Comparison of ENCODE assay signal across 8 mouse cellular contexts in the genomic region with DNA sequence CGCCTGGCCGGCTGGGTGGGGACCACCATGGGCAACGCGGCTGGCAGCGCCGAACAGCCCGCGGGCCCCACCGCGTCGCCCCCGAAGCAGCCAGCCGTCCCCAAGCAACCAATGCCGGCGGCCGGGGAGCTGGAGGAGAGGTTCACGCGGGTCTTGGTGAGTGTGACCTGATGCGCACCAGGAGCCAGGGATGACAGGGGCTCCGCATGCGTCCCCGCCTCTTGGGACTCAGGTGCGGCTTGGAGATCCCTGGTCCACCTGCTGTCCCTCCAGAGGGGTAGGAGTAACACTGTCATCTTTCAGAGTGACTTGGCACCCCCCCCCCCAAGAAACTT. TPM values are rescaled to one million over a fixed set of nuclear protein-coding genes. Genes with fewer than 3 reads are reported as not detected.
A peak's percentile ranks its signal among the peaks of the same experiment; 100 is the strongest.
DNase-seq lines count a peak whose midpoint lies in the region; ATAC-seq and TF ChIP-seq lines count a peak whose summit lies in the region.

No protein-coding gene starts in this region.

- H3K27ac ChIP-seq in heart, embryonic 14.5 days (replicated peaks in 1 of 2; ENCODE audit: control insufficient read depth in 1 of 2, insufficient read depth in 1 of 2, low read depth in 2 of 2, low read length in 2 of 2) = no peak overlapping the region
- peak overlapping the region; percentile 59 for H3K27ac ChIP-seq in liver, postnatal 0 days (ENCODE audit: low read depth)

- H3K36me3 ChIP-seq in E14TG2a.4 (ENCODE audit: insufficient read depth, low read length) = no peaks in the 10 kb centered on the region
- H3K36me3 ChIP-seq in heart, embryonic 14.5 days (ENCODE audit: control insufficient read depth, insufficient read depth, low read length) = no peaks in the 10 kb centered on the region
- H3K36me3 ChIP-seq in liver, postnatal 0 days (replicated peaks; ENCODE audit: insufficient read depth, low read length) = no peaks in the 10 kb centered on the region

- H3K4me2 ChIP-seq in heart, embryonic 14.5 days (ENCODE audit: low read length) = peak overlapping the region; percentile 73
- H3K4me2 ChIP-seq in liver, postnatal 0 days (ENCODE audit: low read depth, low read length) = peak overlapping the region; percentile 74

- peaks cover 55% of the 10 kb centered on the region for H3K4me1 ChIP-seq in E14TG2a.4 (replicated peaks; ENCODE audit: low read depth, low read length)
- H3K4me1 ChIP-seq in heart, embryonic 14.5 days (ENCODE audit: control insufficient read depth in 2 of 2, insufficient read depth in 2 of 2, low read length in 2 of 2) = peaks cover 13 to 30% of the 10 kb centered on the region in 2 experiments
- peaks cover 21% of the 10 kb centered on the region for H3K4me1 ChIP-seq in liver, postnatal 0 days (ENCODE audit: insufficient read depth)

- peaks cover 54% of the 10 kb centered on the region for H3K27me3 ChIP-seq in E14TG2a.4 (ENCODE audit: insufficient read depth, low read length)
- H3K27me3 ChIP-seq in heart, embryonic 14.5 days (ENCODE audit: control insufficient read depth, insufficient read depth, low read length) = peaks cover 22% of the 10 kb centered on the region
- peaks cover 28% of the 10 kb centered on the region for H3K27me3 ChIP-seq in liver, postnatal 0 days (ENCODE audit: insufficient read depth, low read length)

- no peaks in the 10 kb centered on the region for H3K9me3 ChIP-seq in E14TG2a.4 (ENCODE audit: low read length)
- no peaks in the 10 kb centered on the region for H3K9me3 ChIP-seq in heart, embryonic 14.5 days (ENCODE audit: control insufficient read depth, low read length)
- no peaks in the 10 kb centered on the region for H3K9me3 ChIP-seq in liver, postnatal 0 days (ENCODE audit: low read length)

- no peak for TF ChIP-seq EP300 in liver, postnatal 0 days (IDR thresholded peaks at IDR 0.05; ENCODE audit: low read depth)

- peak overlapping the region; percentile 81 for H3K4me3 ChIP-seq in E14TG2a.4 (replicated peaks; ENCODE audit: low read length)
- H3K4me3 ChIP-seq in heart, embryonic 14.5 days (ENCODE audit: control insufficient read depth in 1 of 2, insufficient read depth in 1 of 2, low read depth in 1 of 2, low read length in 2 of 2) = peak overlapping the region; percentile 52 to 54
- peak overlapping the region; percentile 63 for H3K4me3 ChIP-seq in liver, postnatal 0 days (ENCODE audit: low read depth, low read length)

- peak; percentile 95 for DNase-seq in heart, adult 11 months
- DNase-seq in heart, adult 8-10 months (ENCODE audit: low spot score) = no peak
- DNase-seq in liver, postnatal 0 days = no peak
- no peak for DNase-seq in right cerebral cortex, postnatal 14 days

- 2% methylated on average over 23 of the region's 23 CpGs for WGBS in heart, embryonic 14.5 days
- under 1% methylated on average over 23 of the region's 23 CpGs for WGBS in liver, postnatal 0 days (ENCODE audit: insufficient replicate concordance)

- H3K9ac ChIP-seq in heart, embryonic 14.5 days (ENCODE audit: low read length) = peak overlapping the region; percentile 70
- peak overlapping the region; percentile 78 for H3K9ac ChIP-seq in liver, postnatal 0 days (replicated peaks)

- TF ChIP-seq CTCF in E14TG2a.4 (conservative IDR thresholded peaks at IDR 0.05; ENCODE audit: low read length) = no peak
- no peak for TF ChIP-seq CTCF in liver, postnatal 0 days (IDR thresholded peaks at IDR 0.05; ENCODE audit: low read depth)

- ATAC-seq in heart, embryonic 14.5 days (ENCODE audit: insufficient number of reproducible peaks, insufficient read depth, low FRiP score, low read depth) = no peak
- no peak for ATAC-seq in liver, postnatal 0 days
- ATAC-seq in monocyte, adult 5-6 weeks (replicated peaks; ENCODE audit: insufficient number of reproducible peaks, low FRiP score, low TSS enrichment, poor library complexity, severe bottlenecking) = no peak
- no peak for ATAC-seq in frontal cortex, adult (ENCODE audit: low TSS enrichment)

RNA-seq across cellular contexts. Expression of a gene that starts 0.3 kb away (rescaled TPM):
- total RNA-seq in heart, adult 8-10 months (2022) = 10 to 100 TPM in 3 of 4 experiments, 1 to 10 TPM in 1; 9.3 to 20.1 (median 13.2) TPM
- polyA plus RNA-seq in heart, embryonic 14.5 days (2014; fragmentation: Nextera tagmentation; extraction: Ambion mirVana) = 2.3 and 2.9 TPM in 2 replicates
- 4.1 and 5.9 TPM in 2 replicates for polyA plus RNA-seq in liver, postnatal 0 days (2015; fragmentation: Nextera tagmentation; extraction: Ambion mirVana)
- 189 to 455 TPM (median 252 TPM) in 3 replicates for total RNA-seq in monocyte, adult 5-6 weeks (2017)

RNA-seq across cellular contexts. Expression of a gene that starts 37.1 kb away (rescaled TPM):
- not detected for total RNA-seq in heart, adult 8-10 months (2022)
- polyA plus RNA-seq in heart, embryonic 14.5 days (2014; fragmentation: Nextera tagmentation; extraction: Ambion mirVana) = 0.18 and 0.30 TPM in 2 replicates
- polyA plus RNA-seq in liver, postnatal 0 days (2015; fragmentation: Nextera tagmentation; extraction: Ambion mirVana) = 0.09 TPM in 1 of 2 replicates, not detected in the other
- total RNA-seq in monocyte, adult 5-6 weeks (2017) = not detected in 3 replicates

RNA-seq across cellular contexts. Expression of a gene that starts 39.0 kb away (rescaled TPM):
- total RNA-seq in heart, adult 8-10 months (2022) = 1 to 10 TPM; 1.2 to 2.0 (median 1.9) TPM
- 4.1 and 4.6 TPM in 2 replicates for polyA plus RNA-seq in heart, embryonic 14.5 days (2014; fragmentation: Nextera tagmentation; extraction: Ambion mirVana)
- polyA plus RNA-seq in liver, postnatal 0 days (2015; fragmentation: Nextera tagmentation; extraction: Ambion mirVana) = 3.4 and 3.7 TPM in 2 replicates
- total RNA-seq in monocyte, adult 5-6 weeks (2017) = 0.87 to 2.5 TPM in 2 of 3 replicates, not detected in the other

RNA-seq across cellular contexts. Expression of a gene that starts 47.0 kb away (rescaled TPM):
- not detected for total RNA-seq in heart, adult 8-10 months (2022)
- polyA plus RNA-seq in heart, embryonic 14.5 days (2014; fragmentation: Nextera tagmentation; extraction: Ambion mirVana) = not detected in 2 replicates
- not detected in 2 replicates for polyA plus RNA-seq in liver, postnatal 0 days (2015; fragmentation: Nextera tagmentation; extraction: Ambion mirVana)
- not detected in 3 replicates for total RNA-seq in monocyte, adult 5-6 weeks (2017)

RNA-seq across cellular contexts. Expression of a gene that starts 55.2 kb away (rescaled TPM):
- total RNA-seq in heart, adult 8-10 months (2022) = 10 to 100 TPM; 15.9 to 18.6 (median 17.0) TPM
- 3.4 and 3.7 TPM in 2 replicates for polyA plus RNA-seq in heart, embryonic 14.5 days (2014; fragmentation: Nextera tagmentation; extraction: Ambion mirVana)
- 2.6 and 2.7 TPM in 2 replicates for polyA plus RNA-seq in liver, postnatal 0 days (2015; fragmentation: Nextera tagmentation; extraction: Ambion mirVana)
- 90.9 to 99.4 TPM (median 96.2 TPM) in 3 replicates for total RNA-seq in monocyte, adult 5-6 weeks (2017)
